Mouse (Mus musculus) small intestine, adult 2 months (tissue): ENCODE measurements at regions not wholly inside any gene's neighbourhood (a gene's known extent, or its start where the extent isn't known, plus 50 kb on each side); places are given as distances from the start of the nearest gene placed in this dataset.

Experiments
- H3K27ac ChIP-seq: fragments of 200-500 bp; 2 replicates; pipeline ENCODE4 v1.5.1; 2012; ENCODE audit warnings: low read depth, low read length, control low read depth, inconsistent platforms; ENCODE audit not compliant: insufficient read depth
- H3K27me3 ChIP-seq: fragments of 200-500 bp; 2 replicates; pipeline ENCODE4 v1.6.1; 2012; ENCODE audit warnings: mild to moderate bottlenecking, moderate library complexity, low read length, inconsistent platforms; ENCODE audit not compliant: control insufficient read depth, insufficient read depth
- H3K36me3 ChIP-seq: fragments of 200-500 bp; 2 replicates; pipeline ENCODE4 v1.6.1; 2012; ENCODE audit warnings: mild to moderate bottlenecking, low read length, control low read depth, inconsistent platforms; ENCODE audit not compliant: control insufficient read depth, insufficient read depth
- H3K4me1 ChIP-seq: fragments of 200-500 bp; 2 replicates; pipeline ENCODE4 v1.6.1; 2012; ENCODE audit warnings: low read length, inconsistent platforms, mixed read lengths; ENCODE audit not compliant: control insufficient read depth, insufficient read depth, insufficient read length
- H3K4me3 ChIP-seq: fragments of 200-500 bp; 2 replicates; pipeline ENCODE4 v1.5.1; 2012; ENCODE audit warnings: low read depth, mild to moderate bottlenecking, control low read depth, inconsistent platforms, low read length, moderate library complexity
- CTCF ChIP-seq: fragments of 200-500 bp; IDR thresholded peaks from 2 replicates; pipeline ENCODE4 v1.5.1; 2012; ENCODE audit warnings: low read depth, mild to moderate bottlenecking, control low read depth, inconsistent platforms, low read length, moderate library complexity, mixed read lengths; ENCODE audit not compliant: insufficient replicate concordance, insufficient read length; ENCODE audit errors: extremely low read depth
- POLR2A ChIP-seq: fragments of 200-500 bp; IDR thresholded peaks from 2 replicates; pipeline ENCODE4 v1.6.1; 2012; ENCODE audit warnings: low read depth, mild to moderate bottlenecking, control low read depth, inconsistent platforms, low read length, moderate library complexity
- WGBS: fragments of 180-500 bp; shearing (Covaris S2); methylation state at CpG from one replicate; pipeline ENCODE4 v1.1.7; 2018; 5-methylcytosine and 5-hydroxymethylcytosine counted together

DNA sequence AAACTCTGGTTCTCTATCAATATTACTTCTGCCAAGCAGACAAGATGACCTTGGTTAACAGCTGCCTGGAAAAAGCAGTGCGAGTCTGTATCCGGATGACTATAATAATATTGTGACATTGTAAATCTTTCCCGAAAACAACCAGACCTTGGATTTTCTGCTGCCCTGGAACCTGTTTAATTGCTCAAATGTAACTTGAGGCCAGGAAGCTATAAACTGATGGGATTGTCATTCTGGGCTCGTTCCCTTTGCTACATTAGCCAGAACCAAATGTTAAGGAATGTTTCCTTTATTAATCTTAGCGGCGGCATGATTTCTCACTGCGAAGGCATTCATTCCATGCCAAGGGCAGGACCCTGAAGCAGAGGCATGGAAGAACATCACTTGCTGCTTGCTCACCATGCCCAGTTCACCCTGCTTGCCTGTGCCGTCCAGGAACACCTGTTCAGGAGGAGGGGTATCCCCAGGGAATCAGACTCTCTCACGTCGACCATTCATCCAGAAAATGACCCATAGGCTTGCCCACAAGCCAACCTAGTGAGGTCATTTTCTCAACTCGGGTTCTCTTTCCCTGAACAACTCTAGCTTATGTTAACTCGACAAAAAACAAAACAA lies 125.3 kb upstream of the Spin1 start:
- no peaks in the 10 kb centered on the region for H3K27me3 ChIP-seq
- H3K27ac ChIP-seq, result no peak overlapping the region
- no peaks in the 10 kb centered on the region for H3K36me3 ChIP-seq
- TF ChIP-seq POLR2A (no peak), CTCF (no peak)
- H3K4me1 ChIP-seq, result no peaks in the 10 kb centered on the region
- H3K4me3 ChIP-seq, result no peak overlapping the region
- WGBS, result 67% methylated on average over 12 of the region's 12 CpGs

DNA sequence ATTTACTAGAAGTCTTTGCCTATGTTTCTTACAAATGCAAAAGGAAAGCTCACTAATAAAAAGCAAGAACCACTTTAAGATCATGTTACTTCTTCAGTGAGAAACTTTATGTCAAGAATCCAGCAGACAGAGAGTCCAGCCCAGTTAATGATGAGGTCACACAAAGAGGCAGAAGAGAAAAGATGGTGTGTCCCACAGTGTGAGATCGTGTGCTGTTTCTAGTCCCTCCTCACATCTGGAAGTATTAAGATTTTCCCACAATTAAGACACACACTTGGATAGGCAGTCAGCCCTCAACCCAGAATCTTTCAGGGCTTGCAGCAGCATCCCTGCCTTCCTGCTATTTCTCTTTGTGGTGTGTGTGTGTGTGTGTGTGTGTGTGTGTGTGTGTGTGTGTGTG lies 118.7 kb upstream of the Spin1 start:
- 63% methylated on average over 1 of the region's 1 CpGs for WGBS

DNA sequence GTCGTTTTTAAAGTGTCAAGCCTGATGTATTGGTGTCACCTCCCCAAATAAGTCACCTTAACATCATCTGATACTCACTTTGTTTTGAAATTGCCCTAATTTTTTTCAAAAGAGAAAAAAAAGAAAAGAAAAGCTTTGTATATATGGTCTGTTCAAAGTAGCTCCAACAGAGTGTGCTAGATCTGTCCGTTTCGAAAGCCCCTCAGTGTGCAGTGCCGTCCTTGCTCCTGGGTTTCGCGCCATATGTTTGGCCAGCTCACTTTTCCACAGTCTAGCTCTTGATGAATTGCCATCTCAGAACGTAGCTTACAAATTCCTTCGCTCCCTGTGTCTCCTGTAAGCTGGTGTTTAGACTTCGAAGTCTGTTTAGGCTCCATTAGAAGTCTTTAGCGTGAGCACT lies 117.7 kb upstream of the Spin1 start:
- Histone ChIP-seq H3K36me3 (no peaks in the 10 kb centered on the region), H3K4me3 (no peak overlapping the region), H3K4me1 (no peaks in the 10 kb centered on the region), H3K27ac (no peak overlapping the region), H3K27me3 (no peaks in the 10 kb centered on the region)
- no peak for TF ChIP-seq POLR2A
- no peak for TF ChIP-seq CTCF
- WGBS, result 70% methylated on average over 10 of the region's 10 CpGs

More for the DNA sequence above, 118.7 kb upstream of the Spin1 start:
- Histone ChIP-seq H3K27me3 (no peaks in the 10 kb centered on the region), H3K4me3 (no peak overlapping the region), H3K36me3 (no peaks in the 10 kb centered on the region), H3K27ac (no peak overlapping the region), H3K4me1 (no peaks in the 10 kb centered on the region)
- TF ChIP-seq CTCF, result no peak
- TF ChIP-seq POLR2A, result no peak

DNA sequence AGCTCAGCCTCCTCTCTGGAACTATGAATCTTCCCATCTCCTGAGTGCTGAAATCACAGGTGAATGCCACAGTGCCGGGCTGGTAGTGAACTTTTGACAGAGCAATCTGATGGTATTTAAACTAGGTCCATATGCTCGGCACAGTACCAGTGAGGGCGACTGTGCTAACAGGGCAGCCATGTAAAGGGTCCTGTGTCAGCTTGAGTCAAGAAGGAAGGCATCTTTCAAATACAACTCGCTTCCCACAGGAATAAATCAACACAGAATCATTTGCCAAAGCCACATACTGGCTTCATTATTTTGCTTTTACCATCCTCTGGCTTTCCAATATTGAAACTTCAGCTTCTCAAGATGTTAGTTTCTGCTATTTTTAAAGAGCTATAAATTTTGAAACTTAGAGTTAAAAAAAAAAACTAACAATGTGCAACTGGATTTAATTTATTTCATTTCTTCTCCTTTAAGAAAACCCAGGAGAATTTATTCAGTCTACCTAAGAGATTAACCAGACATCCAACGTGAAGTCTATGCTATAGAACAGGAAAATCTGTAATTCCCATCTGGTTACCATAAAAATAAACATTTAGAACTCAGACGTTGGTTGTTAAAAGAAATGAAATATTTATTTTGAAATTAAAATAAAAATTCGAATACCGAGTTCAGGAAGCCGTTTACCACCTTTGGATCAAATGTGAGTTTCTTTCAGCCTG lies 108.8 kb upstream of the Spin1 start:
- Histone ChIP-seq H3K27ac (no peak overlapping the region), H3K36me3 (no peaks in the 10 kb centered on the region), H3K27me3 (no peaks in the 10 kb centered on the region), H3K4me1 (no peaks in the 10 kb centered on the region), H3K4me3 (no peak overlapping the region)
- WGBS, result 78% methylated on average over 9 of the region's 9 CpGs
- no peak for TF ChIP-seq POLR2A

DNA sequence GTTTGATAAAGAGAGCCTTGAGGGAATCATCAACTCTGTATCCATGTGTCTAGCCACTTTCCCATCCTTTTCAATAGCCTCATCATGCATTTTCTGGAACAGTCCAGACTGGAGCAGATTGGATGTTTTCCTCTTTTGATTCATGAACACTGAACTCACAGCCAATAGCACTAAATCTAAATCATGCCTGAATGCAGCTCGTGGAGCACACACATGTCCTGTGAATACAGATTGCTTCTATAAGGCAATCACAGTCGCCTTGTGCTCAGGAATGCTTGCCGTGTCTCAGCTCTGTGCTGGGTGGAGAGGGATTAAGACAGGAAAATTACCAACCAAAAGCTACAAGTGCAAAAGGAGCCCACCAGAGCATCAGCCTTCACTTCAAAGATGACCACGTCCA lies 100.9 kb upstream of the Spin1 start:
- no peak for TF ChIP-seq POLR2A
- no peak for TF ChIP-seq CTCF
- Histone ChIP-seq H3K4me3 (no peak overlapping the region), H3K27ac (no peak overlapping the region), H3K36me3 (no peaks in the 10 kb centered on the region), H3K27me3 (no peaks in the 10 kb centered on the region), H3K4me1 (no peaks in the 10 kb centered on the region)
- 83% methylated on average over 4 of the region's 4 CpGs for WGBS

DNA sequence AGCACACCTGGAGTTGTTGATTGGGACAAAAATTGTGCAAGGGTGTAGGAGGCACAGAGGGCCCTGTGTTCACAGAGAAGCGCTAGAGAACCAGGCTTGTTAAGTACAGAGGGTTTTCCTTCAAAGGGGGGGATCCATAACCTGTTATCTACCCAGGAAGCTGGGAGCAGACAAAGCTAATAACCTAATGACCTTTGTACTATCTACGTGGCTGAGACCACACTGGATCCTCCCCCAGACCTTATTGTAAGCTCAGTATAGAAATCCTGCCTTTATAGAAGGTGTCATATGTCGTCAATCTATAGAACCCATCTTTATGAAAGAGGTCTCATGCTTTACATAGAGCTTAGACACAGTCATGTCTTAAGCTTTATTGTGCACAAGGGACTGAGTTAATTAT lies 95.9 kb upstream of the Spin1 start:
- no peak overlapping the region for H3K4me3 ChIP-seq
- no peaks in the 10 kb centered on the region for H3K36me3 ChIP-seq
- H3K27ac ChIP-seq, result no peak overlapping the region
- H3K4me1 ChIP-seq, result no peaks in the 10 kb centered on the region
- WGBS, result 29% methylated on average over 3 of the region's 3 CpGs
- no peaks in the 10 kb centered on the region for H3K27me3 ChIP-seq
- no peak for TF ChIP-seq CTCF
- TF ChIP-seq POLR2A, result no peak

DNA sequence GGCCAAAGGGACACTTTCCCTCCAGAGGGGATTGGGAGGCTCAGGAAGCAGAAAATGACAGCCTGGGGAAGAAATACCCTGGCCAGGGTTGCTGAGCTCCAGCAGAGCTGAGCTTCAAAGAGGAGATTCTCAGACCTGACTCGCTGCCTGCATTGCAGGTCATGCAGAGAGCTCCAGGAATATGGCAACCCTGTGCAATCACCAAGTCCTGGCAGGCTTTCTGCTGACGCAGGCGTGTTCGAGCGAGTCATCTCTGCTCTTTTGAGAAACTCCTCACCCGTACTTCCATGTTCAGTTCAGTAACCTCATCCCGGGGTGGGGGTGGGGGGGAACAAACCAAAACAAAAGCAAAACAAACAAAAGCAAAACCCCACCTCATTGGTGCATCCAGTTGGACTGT lies 89.9 kb upstream of the Spin1 start:
- TF ChIP-seq CTCF, result no peak
- TF ChIP-seq POLR2A, result no peak
- no peaks in the 10 kb centered on the region for H3K4me1 ChIP-seq
- 78% methylated on average over 7 of the region's 7 CpGs for WGBS
- H3K27ac ChIP-seq, result no peak overlapping the region
- H3K27me3 ChIP-seq, result no peaks in the 10 kb centered on the region
- H3K4me3 ChIP-seq, result no peak overlapping the region
- no peaks in the 10 kb centered on the region for H3K36me3 ChIP-seq
